Mouse (Mus musculus): ENCODE results near the gene Olfr1084. TPM values are rescaled to one million over a fixed set of nuclear protein-coding genes. Genes with fewer than 3 reads are reported as not detected.
"Not testable (repeated sequence)": the region's sequence is repeated elsewhere in the genome, so short reads cannot be mapped to it uniquely, and the experiment has no call there.

Gene Olfr1084
- total RNA-seq (2021): not detected
- polyA plus RNA-seq (2012; rRNA removed): not detected in 2 replicates
- long read RNA-seq: 0 reads

- H3K27me3 ChIP-seq (ENCODE audit: control insufficient read depth, insufficient read depth, low read length); intact Hi-C loops (cut with DNase I); H3K79me2 ChIP-seq (replicated peaks; ENCODE audit: control insufficient read depth, insufficient read depth, low read length); H3K4me1 ChIP-seq (ENCODE audit: control insufficient read depth, insufficient read depth, low read length); DNase-seq; H3K9ac ChIP-seq (ENCODE audit: low read depth, low read length); H3K4me3 ChIP-seq; H3K36me3 ChIP-seq (ENCODE audit: control insufficient read depth, insufficient read depth, low read length); H3K27ac ChIP-seq: not testable (repeated sequence)
- 72% methylated on average over 1 of the region's 1 CpGs for WGBS
These were observed at the start of gene Olfr1084 for GRCm38 (mm10) chr2:86639625-86640024. TSS of gene Olfr1084 (minus strand) at chr2:86639725.

GRCm38 (mm10) chr2:86679992-86680391, 40.5 kb upstream of the Olfr1084 start, which contains the start of gene Olfr1086:
TSS of gene Olfr1086 (minus strand) at chr2:86680092.
- H3K4me3 ChIP-seq: no peak within 1 kb of the TSS

GRCm38 (mm10) chr2:86661919-86662318, 22.4 kb upstream of the Olfr1084 start, which contains the start of gene Olfr1085:
TSS of gene Olfr1085 (minus strand) at chr2:86662019.
- no peaks in the 10 kb centered on the region for H3K36me3 ChIP-seq (ENCODE audit: control insufficient read depth, insufficient read depth, low read length)
- 15% methylated on average over 1 of the region's 1 CpGs for WGBS
- H3K27ac ChIP-seq: no peak within 1 kb of the TSS
- no peaks in the 10 kb centered on the region for H3K79me2 ChIP-seq (replicated peaks; ENCODE audit: control insufficient read depth, insufficient read depth, low read length)
- no peaks in the 10 kb centered on the region for H3K4me1 ChIP-seq (ENCODE audit: control insufficient read depth, insufficient read depth, low read length)
- H3K27me3 ChIP-seq (ENCODE audit: control insufficient read depth, insufficient read depth, low read length): no peaks in the 10 kb centered on the region
- intact Hi-C loops (cut with DNase I): no loop called here
- TF ChIP-seq CTCF (IDR thresholded peaks at IDR 0.05): no peak
- no peak for TF ChIP-seq POLR2A (IDR thresholded peaks at IDR 0.05; ENCODE audit: insufficient read depth, low read depth, low read length)
- H3K9ac ChIP-seq (ENCODE audit: low read depth, low read length): no peak within 1 kb of the TSS
- DNase-seq: no peak
- no peak within 1 kb of the TSS for H3K4me3 ChIP-seq

More at GRCm38 (mm10) chr2:86679992-86680391, 40.5 kb upstream of the Olfr1084 start, which contains the start of gene Olfr1086:
- intact Hi-C loops (cut with DNase I): no loop called here
- no peak within 1 kb of the TSS for H3K27ac ChIP-seq
- H3K9ac ChIP-seq (ENCODE audit: low read depth, low read length): no peak within 1 kb of the TSS
- H3K27me3 ChIP-seq (ENCODE audit: control insufficient read depth, insufficient read depth, low read length): no peaks in the 10 kb centered on the region
- no peaks in the 10 kb centered on the region for H3K79me2 ChIP-seq (replicated peaks; ENCODE audit: control insufficient read depth, insufficient read depth, low read length)
- DNase-seq: no peak
- H3K36me3 ChIP-seq (ENCODE audit: control insufficient read depth, insufficient read depth, low read length): no peaks in the 10 kb centered on the region
- 66% methylated on average over 2 of the region's 2 CpGs for WGBS
- TF ChIP-seq POLR2A (IDR thresholded peaks at IDR 0.05; ENCODE audit: insufficient read depth, low read depth, low read length) (no peak), EP300 (IDR thresholded peaks at IDR 0.05; ENCODE audit: insufficient read depth, low read depth, low read length) (no peak), CTCF (IDR thresholded peaks at IDR 0.05) (no peak)
- no peaks in the 10 kb centered on the region for H3K4me1 ChIP-seq (ENCODE audit: control insufficient read depth, insufficient read depth, low read length)

- H3K4me3 ChIP-seq; H3K79me2 ChIP-seq (replicated peaks; ENCODE audit: control insufficient read depth, insufficient read depth, low read length); intact Hi-C loops (cut with DNase I); H3K27me3 ChIP-seq (ENCODE audit: control insufficient read depth, insufficient read depth, low read length); H3K9ac ChIP-seq (ENCODE audit: low read depth, low read length); H3K36me3 ChIP-seq (ENCODE audit: control insufficient read depth, insufficient read depth, low read length); H3K4me1 ChIP-seq (ENCODE audit: control insufficient read depth, insufficient read depth, low read length); H3K27ac ChIP-seq; DNase-seq: not testable (repeated sequence)
- WGBS: 19% methylated on average over 1 of the region's 1 CpGs
These were observed 40.7 kb downstream of the Olfr1084 start, which contains the start of gene Olfr1082 for GRCm38 (mm10) chr2:86598866-86599265. TSS of gene Olfr1082 (minus strand) at chr2:86598966.

Other genes starting within 250 kb of the Olfr1084 start
- not detected for gene Olfr1061, start 225.7 kb downstream of the Olfr1084 start, total RNA-seq (2021)
- gene Olfr1061, start 225.7 kb downstream of the Olfr1084 start, polyA plus RNA-seq (2012; rRNA removed): not detected in 2 replicates
- not detected for gene Olfr1062, start 213.0 kb downstream of the Olfr1084 start, total RNA-seq (2021)
- gene Olfr1062, start 213.0 kb downstream of the Olfr1084 start, polyA plus RNA-seq (2012; rRNA removed): not detected in 2 replicates
- gene Olfr1065, start 189.1 kb downstream of the Olfr1084 start, total RNA-seq (2021): not detected
- gene Olfr1065, start 189.1 kb downstream of the Olfr1084 start, polyA plus RNA-seq (2012; rRNA removed): not detected in 2 replicates
- not detected for gene Olfr1066, start 183.5 kb downstream of the Olfr1084 start, total RNA-seq (2021)
- not detected in 2 replicates for gene Olfr1066, start 183.5 kb downstream of the Olfr1084 start, polyA plus RNA-seq (2012; rRNA removed)
- gene Olfr228, start 152.3 kb downstream of the Olfr1084 start, total RNA-seq (2021): not detected
- gene Olfr228, start 152.3 kb downstream of the Olfr1084 start, polyA plus RNA-seq (2012; rRNA removed): not detected in 2 replicates
- not detected for gene Olfr1076, start 131.3 kb downstream of the Olfr1084 start, total RNA-seq (2021)
- not detected in 2 replicates for gene Olfr1076, start 131.3 kb downstream of the Olfr1084 start, polyA plus RNA-seq (2012; rRNA removed)
- gene Olfr1079, start 97.2 kb downstream of the Olfr1084 start, total RNA-seq (2021): not detected
- gene Olfr1079, start 97.2 kb downstream of the Olfr1084 start, polyA plus RNA-seq (2012; rRNA removed): not detected in 2 replicates
- gene Olfr1080, start 81.5 kb downstream of the Olfr1084 start, total RNA-seq (2021): not detected
- gene Olfr1080, start 81.5 kb downstream of the Olfr1084 start, polyA plus RNA-seq (2012; rRNA removed): not detected in 2 replicates
- gene Olfr1082, start 40.8 kb downstream of the Olfr1084 start, total RNA-seq (2021): not detected
- not detected in 2 replicates for gene Olfr1082, start 40.8 kb downstream of the Olfr1084 start, polyA plus RNA-seq (2012; rRNA removed)
- not detected for gene Olfr1085, start 22.3 kb upstream of the Olfr1084 start, total RNA-seq (2021)
- not detected in 2 replicates for gene Olfr1085, start 22.3 kb upstream of the Olfr1084 start, polyA plus RNA-seq (2012; rRNA removed)
- gene Olfr1086, start 40.4 kb upstream of the Olfr1084 start, total RNA-seq (2021): not detected
- gene Olfr1086, start 40.4 kb upstream of the Olfr1084 start, polyA plus RNA-seq (2012; rRNA removed): not detected in 2 replicates
- not detected for gene Olfr1087, start 58.7 kb upstream of the Olfr1084 start, total RNA-seq (2021)
- not detected in 2 replicates for gene Olfr1087, start 58.7 kb upstream of the Olfr1084 start, polyA plus RNA-seq (2012; rRNA removed)
- gene Olfr1089, start 94.0 kb upstream of the Olfr1084 start, total RNA-seq (2021): not detected
- gene Olfr1089, start 94.0 kb upstream of the Olfr1084 start, polyA plus RNA-seq (2012; rRNA removed): not detected in 2 replicates
- not detected for gene Olfr1090, start 119.3 kb upstream of the Olfr1084 start, total RNA-seq (2021)
- gene Olfr1090, start 119.3 kb upstream of the Olfr1084 start, polyA plus RNA-seq (2012; rRNA removed): not detected in 2 replicates
- gene Olfr1093, start 142.8 kb upstream of the Olfr1084 start, total RNA-seq (2021): not detected
- gene Olfr1093, start 142.8 kb upstream of the Olfr1084 start, polyA plus RNA-seq (2012; rRNA removed): not detected in 2 replicates
- gene Olfr141, start 170.3 kb upstream of the Olfr1084 start, total RNA-seq (2021): not detected
- not detected in 2 replicates for gene Olfr141, start 170.3 kb upstream of the Olfr1084 start, polyA plus RNA-seq (2012; rRNA removed)
- gene Olfr1094, start 184.9 kb upstream of the Olfr1084 start, total RNA-seq (2021): not detected
- not detected in 2 replicates for gene Olfr1094, start 184.9 kb upstream of the Olfr1084 start, polyA plus RNA-seq (2012; rRNA removed)
- gene Olfr1095, start 212.0 kb upstream of the Olfr1084 start, total RNA-seq (2021): not detected
- not detected in 2 replicates for gene Olfr1095, start 212.0 kb upstream of the Olfr1084 start, polyA plus RNA-seq (2012; rRNA removed)
- gene Gm13723, start 235.1 kb upstream of the Olfr1084 start, total RNA-seq (2021): not detected
- not detected in 2 replicates for gene Gm13723, start 235.1 kb upstream of the Olfr1084 start, polyA plus RNA-seq (2012; rRNA removed)

Measured in heart, adult 2 months (tissue).